Mouse (Mus musculus) 416B (cell line): ENCODE measurements at regions not wholly inside any gene's neighbourhood (a gene's known extent, or its start where the extent isn't known, plus 50 kb on each side); places are given as distances from the start of the nearest gene placed in this dataset.

Experiments used
- DNase-seq: peaks from one replicate; pipeline ENCODE4 v3.0.0; 2011; ENCODE audit warnings: low read depth

GRCm38 (mm10) chr11:8377301-8377700, 287.0 kb downstream of the Tns3 start:
- no peak for DNase-seq

- DNase-seq: no peak
Measured at GRCm38 (mm10) chr11:8365545-8365944, 298.8 kb downstream of the Tns3 start.

GRCm38 (mm10) chr11:8364703-8365433, 299.5 kb downstream of the Tns3 start:
- DNase-seq: no peak

- no peak for DNase-seq
Measured at GRCm38 (mm10) chr11:8344938-8345337, 319.4 kb downstream of the Tns3 start.

GRCm38 (mm10) chr11:8302347-8303188, 361.8 kb downstream of the Tns3 start:
- peak; percentile 41 for DNase-seq

- no peak for DNase-seq
Measured at GRCm38 (mm10) chr11:8297462-8297861, 366.9 kb downstream of the Tns3 start.

- DNase-seq: no peak
Measured at GRCm38 (mm10) chr11:8293322-8294014, 370.9 kb downstream of the Tns3 start.

- no peak for DNase-seq
Measured at GRCm38 (mm10) chr11:8285271-8285670, 379.1 kb downstream of the Tns3 start.

- no peak for DNase-seq
Measured at GRCm38 (mm10) chr11:8275203-8275602, 389.1 kb downstream of the Tns3 start.

- DNase-seq: no peak
Measured at GRCm38 (mm10) chr11:8269171-8269570, 395.2 kb downstream of the Tns3 start.

- no peak for DNase-seq
Measured at GRCm38 (mm10) chr11:8254036-8254435, 410.3 kb downstream of the Tns3 start.

- DNase-seq: no peak
Measured at GRCm38 (mm10) chr11:8251360-8251759, 413.0 kb downstream of the Tns3 start.

GRCm38 (mm10) chr11:8249468-8249867, 414.9 kb downstream of the Tns3 start:
- no peak for DNase-seq

GRCm38 (mm10) chr11:8247535-8247934, 416.8 kb downstream of the Tns3 start:
- no peak for DNase-seq

GRCm38 (mm10) chr11:8247024-8247423, 417.3 kb downstream of the Tns3 start:
- DNase-seq: no peak

- DNase-seq: peak; percentile 35
Measured at GRCm38 (mm10) chr11:8245408-8246003, 418.8 kb downstream of the Tns3 start.

- peak; percentile 11 for DNase-seq
Measured at GRCm38 (mm10) chr11:8238498-8238897, 425.8 kb downstream of the Tns3 start.

GRCm38 (mm10) chr11:8237556-8237955, 426.8 kb downstream of the Tns3 start:
- no peak for DNase-seq

- no peak for DNase-seq
Measured at GRCm38 (mm10) chr11:8236056-8236455, 428.3 kb downstream of the Tns3 start.

GRCm38 (mm10) chr11:8232636-8233189, 431.6 kb downstream of the Tns3 start:
- DNase-seq: no peak

- no peak for DNase-seq
Measured at GRCm38 (mm10) chr11:8229787-8230186, 434.5 kb downstream of the Tns3 start.
